17 mouse cellular contexts compared by ENCODE assay signal in the genomic region with DNA sequence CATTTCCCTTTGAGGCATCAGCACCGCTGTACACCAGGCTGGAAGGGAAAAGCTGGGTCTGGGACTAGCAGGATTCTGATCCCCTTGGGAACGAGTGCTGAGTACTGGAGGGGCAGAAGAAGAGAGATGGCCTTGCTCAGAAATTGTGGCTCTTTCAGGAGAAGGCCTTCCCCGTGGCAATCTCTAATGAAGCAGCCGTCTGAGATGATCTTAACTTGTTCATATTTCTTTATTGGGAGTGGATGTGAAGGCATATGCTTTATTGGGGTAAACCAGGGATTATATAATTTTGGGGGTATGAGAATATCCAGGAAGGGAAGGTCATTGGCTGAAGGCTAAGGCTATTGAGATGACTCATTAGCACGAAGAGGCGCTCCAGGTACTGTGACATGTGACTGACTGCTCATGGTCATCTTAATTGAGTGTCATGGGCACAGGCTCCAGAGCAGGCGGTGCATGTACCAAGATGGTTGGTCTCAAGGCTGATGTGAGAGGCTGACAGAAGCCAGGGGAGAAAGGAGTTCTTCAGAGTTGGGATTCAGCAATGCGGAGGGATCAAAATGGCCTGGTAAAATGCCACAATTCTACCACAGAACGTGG.
"Had no signal": no experiment of that assay in that cellular context is flagged by ENCODE, and none has a peak within 500 bp of the region (broad histone marks: within the 10 kb centered on the region; RNA-seq: fewer than 3 reads in every experiment).

No protein-coding gene starts in this region.

- H3K27me3 ChIP-seq: midbrain, embryonic 13.5 days; midbrain, embryonic 15.5 days; neural tube, embryonic 13.5 days; neural tube, embryonic 15.5 days had no signal

- H3K36me3 ChIP-seq: midbrain, embryonic 10.5 days; midbrain, embryonic 13.5 days; midbrain, embryonic 15.5 days; neural tube, embryonic 13.5 days; neural tube, embryonic 15.5 days had no signal

- ATAC-seq: midbrain, embryonic 13.5 days; midbrain, embryonic 15.5 days had no signal

- H3K4me1 ChIP-seq: midbrain, embryonic 15.5 days; neural tube, embryonic 13.5 days; neural tube, embryonic 15.5 days had no signal

- H3K9ac ChIP-seq: lung, embryonic 14.5 days; midbrain, embryonic 13.5 days; midbrain, embryonic 15.5 days; neural tube, embryonic 13.5 days; neural tube, embryonic 15.5 days had no signal

- H3K27ac ChIP-seq: midbrain, embryonic 10.5 days; midbrain, embryonic 13.5 days; midbrain, embryonic 15.5 days; neural tube, embryonic 13.5 days; neural tube, embryonic 15.5 days had no signal

- H3K9me3 ChIP-seq: midbrain, embryonic 10.5 days; midbrain, embryonic 13.5 days; midbrain, embryonic 15.5 days; neural tube, embryonic 13.5 days; neural tube, embryonic 15.5 days had no signal

- H3K4me2 ChIP-seq: lung, embryonic 14.5 days; midbrain, embryonic 13.5 days; midbrain, embryonic 15.5 days; neural tube, embryonic 13.5 days; neural tube, embryonic 15.5 days had no signal

- H3K4me3 ChIP-seq: midbrain, embryonic 10.5 days; midbrain, embryonic 13.5 days; midbrain, embryonic 15.5 days; myocyte; neural tube, embryonic 13.5 days; neural tube, embryonic 15.5 days had no signal

- DNase-seq: lung, embryonic 14.5 days; lung, postnatal 10 days; lung, postnatal 4 days; retina, postnatal 1 day; right cerebral cortex, adult 18-20 months; right cerebral cortex, postnatal 25 days; right cerebral cortex, postnatal 4 days; spleen, adult 18-20 months; thymus, adult 18-20 months; thymus, postnatal 14 days; thymus, postnatal 36 days had no signal
